Mouse (Mus musculus) spleen, postnatal 10 days (tissue): ENCODE results near the gene Slc16a10.

Experiments used
- DNase-seq, 2 experiments: peaks; one replicate each; pipeline ENCODE4 v3.0.0; 2021 to 2022; ENCODE audit warnings: low spot score in 2 of 2

The Slc16a10 gene

GRCm38 (mm10) chr10:40149584-40150145 lies 7.6 kb upstream of the Slc16a10 start:
- peak; percentile 57 to 74 for DNase-seq

- no peak for DNase-seq
These were observed 5.4 kb upstream of the Slc16a10 start for GRCm38 (mm10) chr10:40147325-40148059.

- no peak for DNase-seq
These were observed 4.4 kb upstream of the Slc16a10 start for GRCm38 (mm10) chr10:40146451-40146850.

GRCm38 (mm10) chr10:40144815-40145214 lies 2.8 kb upstream of the Slc16a10 start:
- no peak for DNase-seq

- DNase-seq, result peak; percentile 60 to 62
These were observed 824 bp downstream of the Slc16a10 start for GRCm38 (mm10) chr10:40141016-40141851.

- DNase-seq, result no peak
These were observed 2.4 kb downstream of the Slc16a10 start for GRCm38 (mm10) chr10:40139646-40140045.

GRCm38 (mm10) chr10:40135807-40136778 lies 6.0 kb downstream of the Slc16a10 start:
- no peak for DNase-seq

GRCm38 (mm10) chr10:40134906-40135305 lies 7.2 kb downstream of the Slc16a10 start:
- no peak for DNase-seq

GRCm38 (mm10) chr10:40133636-40134035 lies 8.4 kb downstream of the Slc16a10 start:
- no peak for DNase-seq

GRCm38 (mm10) chr10:40131690-40132418 lies 10.2 kb downstream of the Slc16a10 start:
- peak; percentile 70 to 90 for DNase-seq

GRCm38 (mm10) chr10:40130126-40130525 lies 11.9 kb downstream of the Slc16a10 start:
- DNase-seq, result no peak

GRCm38 (mm10) chr10:40129134-40129533 lies 12.9 kb downstream of the Slc16a10 start:
- no peak for DNase-seq

- no peak for DNase-seq
These were observed 13.6 kb downstream of the Slc16a10 start for GRCm38 (mm10) chr10:40128497-40128896.

- DNase-seq, result peak in 1 of 2 experiments; percentile 70
These were observed 16.9 kb downstream of the Slc16a10 start for GRCm38 (mm10) chr10:40125200-40125599.

- DNase-seq, result no peak
These were observed 17.5 kb downstream of the Slc16a10 start for GRCm38 (mm10) chr10:40124570-40124969.

GRCm38 (mm10) chr10:40124096-40124495 lies 18.0 kb downstream of the Slc16a10 start:
- no peak for DNase-seq

GRCm38 (mm10) chr10:40119466-40119865 lies 22.6 kb downstream of the Slc16a10 start:
- no peak for DNase-seq

GRCm38 (mm10) chr10:40118743-40119387 lies 23.2 kb downstream of the Slc16a10 start:
- DNase-seq, result no peak

GRCm38 (mm10) chr10:40113517-40114085 lies 28.5 kb downstream of the Slc16a10 start:
- DNase-seq, result no peak

- DNase-seq, result no peak
These were observed 29.8 kb downstream of the Slc16a10 start for GRCm38 (mm10) chr10:40112256-40112655.
